Mouse (Mus musculus) left cerebral cortex, postnatal 4 days (tissue): Measurements from ENCODE around the gene Anp32e. TPM values are rescaled to one million over a fixed set of nuclear protein-coding genes. Genes with fewer than 3 reads are reported as not detected.
"Not testable (repeated sequence)": the region's sequence is repeated elsewhere in the genome, so short reads cannot be mapped to it uniquely, and the experiment has no call there.

Source experiments
- DNase-seq: peaks from one replicate; pipeline ENCODE4 v3.0.0-alpha.2; 2022
- intact Hi-C: fragments of 180-260 bp; cut with DNase I; formaldehyde crosslinking; loops from one replicate; pipeline ENCODE4 v1.15.1; 2025
- total RNA-seq, 2 experiments: library from RNA; stranded (reverse); gene quantifications; 2 replicates each; pipeline ENCODE4 v1.2.3; 2021

Gene Anp32e
- total RNA-seq, result 10 to 100 TPM; 90.4 to 98.0 TPM

DNA sequence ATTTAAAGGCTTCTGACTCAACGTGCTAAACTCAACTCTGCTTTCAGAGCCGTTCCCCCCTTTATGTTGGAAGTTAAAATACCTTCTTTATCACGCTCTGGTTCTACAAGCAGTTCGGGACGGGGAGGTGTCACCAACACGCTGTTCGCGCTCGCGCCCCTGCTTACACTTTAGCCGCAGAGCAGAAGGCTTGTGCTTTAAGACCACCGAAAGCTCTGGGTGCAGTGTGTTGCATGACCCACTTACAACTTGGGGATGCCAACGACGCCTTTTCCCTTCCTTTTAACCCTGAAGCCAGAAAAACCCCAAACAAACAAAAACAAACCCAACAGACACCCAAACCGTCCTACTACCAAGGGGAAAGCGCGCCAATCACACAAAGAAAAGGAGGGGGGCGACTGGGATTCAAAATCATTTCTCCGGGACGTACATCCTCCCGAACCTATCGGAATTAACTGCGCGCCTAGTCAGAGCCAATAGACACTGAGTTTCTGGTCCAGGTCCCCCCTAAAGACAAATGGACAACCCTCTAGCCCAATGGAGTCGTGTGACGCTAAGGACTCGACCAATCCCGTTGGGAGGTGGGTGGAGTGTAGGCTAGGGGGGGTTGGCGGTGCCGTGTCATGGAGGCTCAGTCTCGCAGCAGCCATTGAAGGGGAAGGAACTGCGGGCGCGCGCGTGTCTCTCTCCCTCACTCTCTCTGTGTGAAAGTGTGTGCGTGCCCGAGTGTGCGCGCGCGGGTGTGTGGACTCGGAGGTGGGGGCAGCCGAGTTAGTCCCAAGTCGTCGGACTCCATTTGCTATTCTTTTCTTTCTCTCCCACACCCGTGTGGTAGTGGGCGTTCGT lies at the start of gene Anp32e:
TSS of gene Anp32e (plus strand) at position 589 of the 846 bp plus-strand sequence.
- peak; percentile 98 for DNase-seq
- intact Hi-C loops, result no loop called here

DNA sequence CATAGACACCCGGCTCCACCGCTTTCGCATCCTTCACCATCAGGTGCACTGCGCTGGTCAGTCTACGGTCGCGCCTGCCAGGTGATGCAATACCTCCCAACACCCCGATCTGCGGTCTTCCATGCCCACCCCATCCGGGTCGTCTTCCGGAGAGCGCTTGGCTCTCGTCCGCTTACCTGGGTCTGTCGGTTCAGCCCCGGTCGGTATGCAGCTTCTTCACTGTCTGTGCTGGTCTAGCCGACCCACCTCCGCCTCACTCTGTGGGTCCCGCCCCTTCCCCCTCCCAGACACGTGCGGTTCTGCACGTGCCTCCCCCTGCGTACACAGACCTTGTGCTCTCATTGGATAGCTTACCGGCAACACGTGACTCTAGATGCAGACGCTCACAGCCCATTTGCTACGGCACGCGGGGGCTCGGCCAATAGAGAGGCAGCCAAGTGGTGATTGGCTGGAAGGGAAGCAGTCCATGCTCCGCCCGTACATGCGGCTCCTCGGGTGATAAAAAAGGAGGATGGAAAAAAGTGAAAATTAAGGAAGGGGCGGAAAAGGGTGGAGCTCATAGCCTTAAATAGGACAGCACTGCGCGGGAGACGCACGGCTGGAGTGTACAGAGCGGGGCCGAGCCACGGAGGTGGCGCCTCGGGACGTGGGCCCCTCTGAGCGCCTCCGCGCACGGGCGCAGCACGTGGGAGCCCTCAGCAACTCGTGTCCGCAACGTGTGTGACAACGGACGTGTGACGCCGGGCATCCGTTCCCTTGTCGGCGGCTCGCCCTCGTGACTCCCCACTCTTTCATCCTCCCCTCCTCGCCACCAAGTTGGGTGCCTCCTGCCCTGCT lies 46.8 kb upstream of the Anp32e start, which contains the start of gene Ciart:
TSS of gene Ciart (minus strand) at position 273 of the 837 bp plus-strand sequence.
- DNase-seq, result peak; percentile 94
- intact Hi-C loops, result loop anchor here (1.0 kb wide), 1 partner anchor 25 kb away; no protein-coding TSS in a partner anchor

DNA sequence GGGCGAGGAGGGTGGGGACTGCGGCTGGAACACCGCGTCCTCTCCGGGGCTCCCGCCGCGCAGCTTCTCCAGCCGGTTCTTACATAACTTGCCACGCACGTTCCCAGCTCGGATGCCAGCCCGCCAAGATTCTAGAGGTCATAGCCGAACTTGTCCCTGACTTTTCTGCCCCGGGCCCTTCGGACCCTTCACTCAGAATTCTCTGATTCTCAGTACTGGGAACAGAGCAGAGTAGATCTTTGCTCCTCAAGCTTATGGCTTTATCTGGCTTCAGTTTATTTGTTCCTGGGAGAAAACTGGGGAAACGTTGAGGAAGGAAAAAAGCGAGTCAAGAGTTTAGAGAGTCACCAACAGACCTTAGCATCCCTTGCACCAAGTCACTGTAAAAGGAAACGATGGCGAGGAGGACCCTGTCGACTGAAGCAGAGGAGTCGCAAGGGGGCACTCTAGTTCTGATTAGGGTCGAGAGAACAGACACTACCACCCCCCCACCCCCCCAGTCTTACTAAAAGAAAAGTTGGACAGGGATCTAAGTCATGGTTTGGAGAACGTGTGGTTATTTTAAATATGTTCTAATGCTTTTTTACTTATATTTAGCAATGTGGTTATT lies 46.1 kb upstream of the Anp32e start:
- DNase-seq, result peak; percentile 72
- intact Hi-C loops, result loop anchor here (1.0 kb wide), 1 partner anchor 24 kb away; no protein-coding TSS in a partner anchor

DNA sequence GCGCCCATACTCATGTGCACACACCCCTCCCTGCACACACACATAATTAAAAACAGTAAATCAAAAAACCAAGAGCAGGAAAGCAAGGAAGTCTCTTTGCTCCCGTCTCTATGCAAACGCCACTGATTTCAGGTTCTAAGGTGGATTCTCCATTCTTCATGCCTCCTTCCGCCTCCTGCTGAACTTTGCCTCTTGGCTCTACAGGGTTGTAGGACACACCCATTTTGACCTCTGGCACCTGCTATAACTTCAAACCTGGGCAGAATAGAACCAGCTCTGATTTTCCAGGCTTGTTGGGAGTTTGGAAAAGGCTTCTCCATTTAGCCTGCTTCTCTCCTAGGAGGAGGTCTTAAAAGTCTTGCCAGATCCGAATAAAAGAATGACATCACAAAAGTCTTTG lies 44.6 kb upstream of the Anp32e start:
- intact Hi-C loops, result no loop called here

DNA sequence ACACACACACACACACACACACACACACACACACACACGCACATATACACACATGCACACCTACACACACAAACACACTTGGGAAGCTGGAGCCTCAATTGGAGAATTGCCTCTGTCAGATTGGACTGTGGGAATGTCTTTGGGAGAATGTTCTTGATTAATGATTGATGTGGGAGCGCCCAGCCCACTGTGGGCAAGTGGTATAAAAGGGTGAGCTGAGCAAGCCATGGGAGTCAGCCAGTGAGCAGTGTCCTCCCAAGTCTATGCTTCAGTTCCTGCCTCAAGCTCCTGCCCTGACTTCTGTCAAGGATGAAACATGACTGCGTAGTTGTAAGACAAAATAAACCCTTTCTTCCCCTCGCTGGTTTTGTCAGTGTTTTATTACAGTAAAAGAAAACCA lies 41.5 kb upstream of the Anp32e start:
- intact Hi-C loops, result no loop called here
- DNase-seq, result no peak

More for the DNA sequence above, 44.6 kb upstream of the Anp32e start:
- no peak for DNase-seq

DNA sequence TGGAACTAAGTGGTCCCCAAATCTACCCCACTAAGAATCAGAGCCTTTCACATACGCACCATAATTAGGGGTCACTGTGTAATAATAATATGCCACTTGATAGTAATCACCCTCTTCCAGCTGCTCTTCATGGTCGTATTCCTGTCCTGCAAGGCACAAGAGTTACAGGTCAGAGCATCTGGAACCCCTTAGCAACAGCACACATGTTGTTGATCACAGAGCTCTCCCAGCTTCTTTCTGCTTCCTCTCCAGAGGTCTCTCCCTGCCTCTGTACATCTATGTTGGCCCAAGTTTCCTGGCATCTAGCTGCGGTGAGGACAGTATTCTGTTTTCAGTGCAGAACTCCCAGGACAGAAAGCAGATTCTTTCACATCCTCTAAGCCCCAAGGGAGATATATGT lies 39.4 kb upstream of the Anp32e start:
- DNase-seq, result no peak
- intact Hi-C loops, result no loop called here

DNA sequence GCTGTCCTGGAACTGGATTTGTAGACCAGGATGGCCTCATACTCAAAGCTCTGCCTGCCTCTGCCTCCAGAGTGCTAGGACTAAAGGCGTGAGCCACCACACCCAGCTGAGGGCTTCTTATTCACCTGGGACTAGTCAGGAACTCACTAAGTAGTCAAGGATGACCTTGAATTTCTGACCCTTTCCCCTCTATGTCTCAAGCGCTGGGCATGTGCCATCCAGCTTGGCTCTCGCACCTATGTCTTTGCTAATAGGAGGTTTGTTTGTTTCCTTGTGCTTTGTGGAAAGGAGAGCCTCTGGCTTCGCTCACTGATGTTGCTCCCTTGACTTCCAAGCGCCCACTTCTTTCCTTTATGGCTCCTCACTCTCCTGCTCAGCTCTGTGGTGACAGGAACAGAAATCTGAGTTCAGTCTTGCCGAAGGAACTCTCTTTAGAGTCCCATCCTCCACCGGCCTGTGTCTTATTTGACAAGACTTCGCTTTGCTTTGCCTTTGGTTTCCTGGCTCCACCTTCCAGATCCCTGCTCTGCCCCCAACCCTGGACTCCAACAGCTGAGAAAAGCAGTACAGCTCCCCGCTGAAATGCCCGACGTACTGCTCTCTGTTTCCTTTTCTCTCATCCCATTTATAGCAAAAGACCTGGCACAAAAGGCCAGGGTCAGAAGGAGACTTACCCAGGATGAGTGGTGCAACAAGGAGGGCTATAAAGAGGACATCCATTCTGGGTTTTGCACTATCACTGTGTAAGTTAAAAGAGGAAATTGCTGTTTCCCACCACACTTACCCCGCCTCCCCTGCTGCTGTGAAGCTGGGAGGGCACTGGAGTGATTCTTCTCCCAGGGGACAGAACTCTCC lies 37.6 kb upstream of the Anp32e start, which contains the start of gene BC028528:
TSS of gene BC028528 (minus strand) at position 795 of the 855 bp plus-strand sequence.
- DNase-seq, result no peak
- intact Hi-C loops, result no loop called here

DNA sequence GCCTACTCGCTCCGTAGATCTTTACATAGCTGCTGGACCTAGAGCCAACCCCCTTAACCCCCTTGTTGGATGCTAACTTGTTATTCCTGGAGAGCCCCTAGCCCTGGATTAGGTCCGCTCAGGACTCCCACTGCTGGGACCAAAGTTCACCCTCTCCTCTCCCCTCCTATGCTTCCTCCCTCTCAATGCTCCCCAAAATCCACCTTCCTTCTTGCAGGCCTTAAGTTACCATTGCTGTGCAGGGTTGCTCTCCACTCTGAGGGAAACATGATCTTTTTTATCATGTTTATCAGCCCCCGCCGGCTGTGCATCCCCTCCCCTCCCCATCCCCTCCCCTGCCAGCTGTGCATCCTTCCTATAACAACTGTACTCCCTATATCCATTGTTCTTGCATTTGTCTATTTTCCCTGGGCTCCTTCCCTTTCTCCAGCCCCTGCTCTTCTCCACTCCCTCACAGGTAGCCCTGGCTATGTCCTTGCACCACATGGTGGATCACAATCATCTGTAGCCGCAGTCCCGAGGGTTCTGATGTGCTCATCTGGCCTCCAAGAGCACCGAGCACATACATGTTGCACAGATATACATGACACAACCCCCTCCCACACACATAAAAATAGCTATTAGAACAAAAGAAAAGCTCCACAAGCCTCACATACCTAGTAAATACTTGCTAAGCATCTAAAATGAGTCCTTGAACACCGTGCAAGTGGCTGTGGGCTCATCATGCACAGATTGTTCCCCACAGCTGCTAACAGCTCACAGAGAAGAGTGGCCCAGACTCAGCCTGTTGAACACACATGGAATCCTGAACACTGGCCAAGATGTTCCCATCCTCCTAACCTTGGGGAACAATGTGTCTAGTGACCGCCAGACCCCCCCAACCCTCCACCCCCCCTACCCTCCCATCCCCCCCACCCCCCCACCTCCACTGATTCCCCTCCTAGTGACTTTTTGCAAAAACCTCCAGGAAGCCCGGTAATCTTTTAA lies 36.7 kb upstream of the Anp32e start:
- intact Hi-C loops, result no loop called here

DNA sequence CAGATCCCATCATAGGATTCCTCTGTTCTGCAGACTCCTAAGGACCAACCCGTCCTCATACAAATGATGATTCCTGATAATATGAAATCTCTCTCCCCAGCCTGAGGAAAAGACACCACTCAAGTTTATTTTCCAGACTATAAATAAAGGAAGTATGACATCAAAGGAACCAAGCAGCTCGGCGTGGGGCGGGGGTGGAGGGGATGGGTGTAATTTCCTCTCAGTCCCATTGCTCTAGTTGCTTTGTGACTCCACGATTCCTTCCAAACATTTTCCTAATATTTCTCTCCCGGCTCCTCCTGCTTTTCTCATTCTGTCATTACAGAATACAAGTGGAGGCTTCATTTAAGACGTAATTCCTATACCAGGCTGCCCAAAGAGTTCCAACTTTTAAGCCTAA lies 35.9 kb upstream of the Anp32e start:
- intact Hi-C loops, result no loop called here
- no peak for DNase-seq

More for the DNA sequence above, 36.7 kb upstream of the Anp32e start:
- DNase-seq, result no peak

DNA sequence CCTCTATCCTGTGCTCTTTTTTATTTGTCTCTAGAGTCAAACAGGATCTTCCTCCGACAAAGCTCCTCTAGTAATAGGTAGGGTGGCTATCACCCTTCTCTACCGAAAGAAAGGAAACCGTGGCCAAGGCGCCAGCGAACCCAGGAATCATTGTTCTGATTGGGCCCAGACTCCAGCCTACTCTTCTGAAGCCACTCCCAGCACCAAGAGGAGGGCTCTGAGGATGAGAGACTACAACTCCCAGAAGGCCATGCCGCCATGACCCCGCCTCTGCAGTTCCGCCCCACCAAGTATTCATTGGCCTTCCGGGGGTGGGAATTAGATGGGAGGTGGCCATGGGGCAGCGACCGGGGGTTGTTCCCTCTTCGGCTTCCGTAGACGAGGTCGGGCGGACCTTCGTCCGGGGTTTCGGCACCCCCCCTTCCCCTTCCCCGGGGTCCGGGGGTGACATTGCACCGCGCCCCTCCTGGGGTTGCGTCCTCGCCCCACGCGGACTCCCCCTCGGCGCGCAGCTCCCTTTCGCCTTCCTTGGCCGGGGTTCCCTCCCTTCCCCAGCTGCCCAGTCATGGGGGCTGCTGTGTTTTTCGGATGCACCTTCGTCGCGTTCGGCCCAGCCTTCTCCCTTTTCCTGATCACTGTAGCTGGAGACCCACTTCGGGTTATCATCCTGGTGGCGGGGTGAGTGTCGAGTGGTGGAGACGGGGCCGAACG lies 35.3 kb upstream of the Anp32e start, which contains the start of gene Aph1a:
TSS of gene Aph1a (plus strand) at position 364 of the 711 bp plus-strand sequence.
- peak; percentile 97 for DNase-seq
- intact Hi-C loops, result not testable (repeated sequence)

DNA sequence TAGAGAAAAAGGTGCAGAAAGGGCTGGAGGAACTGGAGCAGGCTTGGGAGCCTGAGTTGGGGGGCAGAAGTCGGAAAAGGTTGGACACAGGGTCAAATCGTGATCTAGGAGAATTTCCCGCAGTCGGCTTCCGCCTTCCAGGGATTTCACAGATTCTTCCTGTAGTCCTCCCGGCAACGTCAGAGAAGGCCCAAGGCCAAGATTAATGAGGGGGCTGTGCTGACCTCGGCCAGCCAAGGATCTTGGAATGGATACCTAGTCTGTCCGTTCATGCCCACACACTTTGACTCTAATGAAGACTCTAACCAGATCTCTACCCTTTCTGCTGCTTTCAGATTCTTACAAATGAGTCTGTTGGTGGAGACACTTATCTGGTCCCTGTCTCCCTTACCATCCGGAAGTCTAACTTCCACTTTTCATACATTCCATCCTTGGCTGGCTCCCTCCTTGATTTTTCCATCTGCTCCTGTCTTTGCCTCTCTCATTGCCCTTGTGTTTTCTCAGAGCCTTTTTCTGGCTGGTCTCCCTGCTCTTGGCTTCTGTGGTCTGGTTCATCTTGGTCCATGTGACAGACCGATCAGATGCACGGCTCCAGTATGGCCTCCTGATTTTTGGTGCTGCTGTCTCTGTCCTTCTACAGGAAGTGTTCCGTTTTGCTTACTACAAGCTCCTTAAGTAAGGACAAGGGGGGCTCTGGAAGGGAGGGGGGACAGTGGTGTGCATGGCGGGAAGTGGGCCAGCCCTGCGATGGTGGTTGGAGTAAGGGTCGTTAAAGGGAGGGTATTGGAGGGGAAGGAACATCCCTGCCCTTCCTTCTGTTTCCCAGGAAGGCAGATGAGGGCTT lies 34.5 kb upstream of the Anp32e start:
- intact Hi-C loops, result no loop called here
- DNase-seq, result peak; percentile 56

DNA sequence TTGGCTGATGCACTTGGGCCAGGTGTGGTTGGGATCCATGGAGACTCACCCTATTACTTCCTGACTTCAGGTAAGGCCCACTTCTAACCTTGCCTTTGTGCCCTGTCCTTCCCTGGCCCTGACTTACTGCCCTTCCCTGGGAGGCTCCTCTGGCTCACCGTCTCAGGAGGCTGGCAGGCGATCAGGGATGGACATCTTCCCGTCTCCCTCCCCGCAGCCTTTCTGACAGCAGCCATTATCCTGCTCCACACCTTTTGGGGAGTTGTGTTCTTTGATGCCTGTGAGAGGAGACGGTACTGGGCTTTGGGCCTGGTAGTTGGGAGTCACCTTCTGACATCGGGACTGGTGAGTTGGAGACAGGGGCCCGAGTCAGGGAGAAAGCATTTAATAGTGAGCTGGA lies 33.5 kb upstream of the Anp32e start:
- DNase-seq, intact Hi-C loops: not testable (repeated sequence)

DNA sequence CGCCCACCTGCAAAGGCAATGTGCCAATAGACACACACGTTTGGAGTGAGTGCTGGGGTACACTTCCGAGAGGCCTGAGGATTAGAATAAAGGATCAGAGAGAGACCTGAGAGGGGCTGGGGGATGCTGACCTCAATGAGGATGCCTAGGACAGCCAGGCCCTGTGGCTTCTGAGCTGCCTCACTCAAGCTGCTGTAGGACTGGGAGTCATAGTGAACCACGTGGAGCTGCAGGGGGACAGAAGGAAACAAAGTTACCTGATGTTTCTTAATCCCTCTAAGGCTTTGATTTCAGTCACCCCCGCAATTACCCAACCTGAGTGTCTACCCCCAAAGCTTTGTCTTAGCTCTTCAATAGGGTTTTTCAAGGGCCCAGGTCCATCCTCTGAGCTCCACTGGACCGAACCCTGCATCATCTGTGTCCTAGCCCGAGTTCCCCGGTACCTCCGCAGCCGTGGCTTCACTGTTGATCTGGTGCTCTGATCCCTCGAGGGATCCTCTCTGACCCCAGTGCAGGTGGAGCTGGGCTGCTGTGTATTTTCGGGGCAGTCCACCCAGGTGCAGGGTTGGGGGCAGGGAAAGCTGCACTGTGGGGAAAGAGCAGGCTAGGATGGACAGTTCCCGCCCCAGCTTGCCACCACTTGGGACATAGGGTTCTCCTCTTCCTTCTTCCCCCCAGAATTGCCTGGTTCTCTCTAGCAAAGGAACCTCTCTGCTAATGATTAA lies 29.1 kb upstream of the Anp32e start:
- DNase-seq, result no peak
- intact Hi-C loops, result no loop called here

DNA sequence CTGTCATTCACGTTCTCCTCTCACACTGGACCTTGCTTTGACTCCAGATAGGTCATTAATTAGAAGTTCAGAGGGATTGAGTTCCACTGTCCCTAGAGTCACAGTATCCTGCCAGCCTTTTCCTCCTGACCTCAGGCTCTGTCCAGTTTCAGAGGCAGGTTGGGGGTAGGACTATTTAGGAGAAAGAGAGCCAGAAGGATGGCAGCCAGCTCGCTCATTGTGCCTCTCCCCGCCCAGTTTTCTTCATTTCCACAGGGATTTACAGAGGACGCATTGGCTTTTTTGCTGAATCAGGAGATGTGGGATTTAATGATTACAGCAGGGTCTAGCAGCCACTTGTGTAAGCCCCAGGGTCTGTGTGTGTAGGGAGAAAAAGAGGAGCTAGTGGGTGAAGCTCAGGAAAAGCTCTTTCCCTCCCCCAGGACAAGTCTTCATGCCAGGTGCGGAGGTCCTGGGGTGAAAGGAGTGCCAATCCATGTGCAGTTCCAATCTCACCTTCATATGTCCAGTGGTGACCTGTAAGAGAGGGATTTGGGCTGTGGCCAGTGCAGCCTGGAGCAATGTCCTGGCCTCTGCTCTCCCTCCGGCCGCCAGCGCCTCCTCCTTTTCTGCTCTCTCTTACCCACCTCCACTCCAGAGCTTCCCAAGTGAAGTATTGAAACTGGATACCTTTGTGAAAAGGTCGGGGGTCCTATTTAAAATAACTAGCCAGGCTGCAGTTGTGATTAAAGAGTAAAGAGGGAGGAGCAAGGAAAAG lies 27.3 kb upstream of the Anp32e start:
- no peak for DNase-seq
- intact Hi-C loops, result no loop called here

DNA sequence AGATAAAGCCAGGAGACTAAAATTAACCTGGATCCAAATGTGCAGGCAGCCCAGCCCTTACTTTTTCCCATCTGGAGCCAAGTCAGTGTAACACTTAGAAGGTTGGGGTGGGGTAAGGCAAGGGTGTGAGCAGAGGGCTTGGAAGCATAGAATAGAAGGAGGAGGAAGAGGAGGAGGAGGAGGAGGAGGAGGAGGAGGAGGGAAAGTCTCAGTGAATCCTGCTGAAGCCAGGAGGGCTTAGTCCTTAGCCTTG lies 26.7 kb upstream of the Anp32e start:
- DNase-seq, result no peak
- intact Hi-C loops, result no loop called here

DNA sequence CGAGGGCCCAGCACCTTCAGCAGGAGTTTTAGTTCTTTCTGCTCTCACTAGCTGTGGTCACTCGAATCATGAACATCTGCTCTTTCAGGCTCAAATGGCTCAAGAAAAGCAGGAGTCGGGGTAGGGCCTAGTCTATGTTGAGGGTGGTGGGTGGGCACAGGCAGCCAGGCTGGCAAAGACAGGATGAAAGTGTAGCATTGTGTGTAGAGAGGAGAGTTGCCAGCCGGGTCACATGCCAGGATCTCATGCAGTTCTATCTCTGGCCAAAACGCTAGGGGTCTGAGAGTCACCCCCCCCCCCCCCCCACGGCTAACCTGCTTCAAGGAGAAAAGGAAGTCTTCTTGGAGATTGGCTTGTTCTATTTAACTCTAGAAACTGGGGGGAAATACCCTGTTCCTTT lies 26.4 kb upstream of the Anp32e start:
- no peak for DNase-seq
- intact Hi-C loops, result no loop called here
